Mouse (Mus musculus) liver, embryonic 11.5 days (tissue): Measurements from ENCODE around the gene Mgat4e. TPM values are rescaled to one million over a fixed set of nuclear protein-coding genes. Genes with fewer than 3 reads are reported as not detected.
A peak's percentile ranks its signal among the peaks of the same experiment; 100 is the strongest.

Source experiments
- ATAC-seq: fragments of 200-750 bp; cut with Nextera tagmentation; replicated peaks from 2 replicates; pipeline ENCODE4 v1.8.0; 2017; ENCODE audit warnings: moderate number of reproducible peaks, mild to moderate bottlenecking, moderate TSS enrichment, moderate library complexity; ENCODE audit not compliant: low FRiP score
- DNase-seq: peaks from one replicate; pipeline ENCODE4 v3.0.0-alpha.2; 2017; ENCODE audit warnings: low spot score
- H3K27ac ChIP-seq: fragments of 300-500 bp; sonication (generic); 2 replicates; pipeline ENCODE4 v1.5.1; 2014; ENCODE audit warnings: mild to moderate bottlenecking, low read depth, low read length, control low read depth
- H3K27me3 ChIP-seq: fragments of 300-500 bp; sonication (generic); replicated peaks from 2 replicates; pipeline ENCODE4 v1.6.1; 2014; ENCODE audit warnings: low read length, mixed read lengths; ENCODE audit not compliant: control insufficient read depth, insufficient read depth
- H3K36me3 ChIP-seq: fragments of 300-500 bp; sonication (generic); 2 replicates; pipeline ENCODE4 v1.6.1; 2014; ENCODE audit warnings: mild to moderate bottlenecking, low read length, moderate library complexity, mixed read lengths; ENCODE audit not compliant: control insufficient read depth, insufficient read depth
- H3K4me1 ChIP-seq: fragments of 300-500 bp; sonication (generic); replicated peaks from 2 replicates; pipeline ENCODE4 v1.6.1; 2014; ENCODE audit warnings: low read length, mixed read lengths; ENCODE audit not compliant: control insufficient read depth, insufficient read depth
- H3K4me2 ChIP-seq: fragments of 300-500 bp; sonication (generic); 2 replicates; pipeline ENCODE4 v1.6.1; 2014; ENCODE audit warnings: mild to moderate bottlenecking, control low read depth, moderate library complexity
- H3K4me3 ChIP-seq: fragments of 300-500 bp; sonication (generic); 2 replicates; pipeline ENCODE4 v1.5.1; 2014; ENCODE audit warnings: low read depth, low read length, control low read depth
- H3K9ac ChIP-seq: fragments of 300-500 bp; sonication (generic); 2 replicates; pipeline ENCODE4 v1.6.1; 2014; ENCODE audit warnings: low read depth, low read length, control low read depth
- H3K9me3 ChIP-seq: fragments of 300-500 bp; sonication (generic); 2 replicates; pipeline ENCODE4 v1.6.1; 2016; ENCODE audit warnings: low read length, inconsistent platforms, mixed read lengths; ENCODE audit not compliant: control insufficient read depth
- WGBS: fragments of 180-500 bp; shearing (Covaris S2); extraction: QIAGEN DNeasy Blood & Tissue Kit; methylation state at CpG from one replicate; pipeline ENCODE4 v1.1.7; 2014; 5-methylcytosine and 5-hydroxymethylcytosine counted together
- polyA plus RNA-seq: library from polyadenylated mRNA; unstranded; fragments of >200 nt; fragmentation: Nextera tagmentation; extraction: Ambion mirVana; gene quantifications from 2 replicates; pipeline ENCODE4 v1.2.1, GENCODE M21; 2014

Gene Mgat4e
- polyA plus RNA-seq, 1 experiment from 2014 or later = not detected

GRCm38 (mm10) chr1:134573300-134573931 lies 23.9 kb upstream of the Mgat4e start:
- peak; percentile 76 for ATAC-seq
- H3K4me3 ChIP-seq = no peak overlapping the region
- peak overlapping the region; percentile 27; the same call in 1 of the 2 replicates for H3K4me2 ChIP-seq
- H3K9ac ChIP-seq = no peak overlapping the region
- no peaks in the 10 kb centered on the region; the same call in 1 of the 2 replicates for H3K36me3 ChIP-seq
- no peak overlapping the region; the same call in 1 of the 2 replicates for H3K27ac ChIP-seq
- H3K9me3 ChIP-seq = no peaks in the 10 kb centered on the region
- no peak for DNase-seq
- peaks cover 13% of the 10 kb centered on the region for H3K4me1 ChIP-seq
- WGBS = 50% methylated on average over 1 of the region's 1 CpGs
- H3K27me3 ChIP-seq = no peaks in the 10 kb centered on the region

GRCm38 (mm10) chr1:134570631-134571030 lies 21.1 kb upstream of the Mgat4e start:
- H3K4me2 ChIP-seq = no peak overlapping the region
- ATAC-seq (no peak), DNase-seq (no peak)
- no peaks in the 10 kb centered on the region for H3K27me3 ChIP-seq
- H3K4me3 ChIP-seq = no peak overlapping the region
- no peaks in the 10 kb centered on the region; the same call in 1 of the 2 replicates for H3K36me3 ChIP-seq
- no peak overlapping the region for H3K27ac ChIP-seq
- peaks cover 13% of the 10 kb centered on the region for H3K4me1 ChIP-seq
- H3K9ac ChIP-seq = no peak overlapping the region
- H3K9me3 ChIP-seq = no peaks in the 10 kb centered on the region
- 64% methylated on average over 3 of the region's 3 CpGs for WGBS

- H3K4me3 ChIP-seq = no peak overlapping the region
- no peaks in the 10 kb centered on the region for H3K9me3 ChIP-seq
- no peak for DNase-seq
- H3K9ac ChIP-seq = no peak overlapping the region
- ATAC-seq = no peak
- H3K27ac ChIP-seq = no peak overlapping the region
- H3K36me3 ChIP-seq = no peaks in the 10 kb centered on the region
- H3K27me3 ChIP-seq = no peaks in the 10 kb centered on the region
- WGBS = 87% methylated on average over 9 of the region's 9 CpGs
- no peak overlapping the region for H3K4me2 ChIP-seq
- H3K4me1 ChIP-seq = peaks cover 13% of the 10 kb centered on the region
These were observed 20.7 kb upstream of the Mgat4e start for GRCm38 (mm10) chr1:134570171-134570570.

- Histone ChIP-seq H3K27me3 (no peaks in the 10 kb centered on the region), H3K27ac (no peak overlapping the region), H3K9me3 (no peaks in the 10 kb centered on the region), H3K9ac (no peak overlapping the region), H3K4me3 (no peak overlapping the region), H3K4me2 (no peak overlapping the region), H3K4me1 (peaks cover 5% of the 10 kb centered on the region; the same call in 1 of the 2 replicates), H3K36me3 (no peaks in the 10 kb centered on the region)
- 58% methylated on average over 1 of the region's 1 CpGs for WGBS
- ATAC-seq (no peak), DNase-seq (no peak)
These were observed 18.0 kb upstream of the Mgat4e start for GRCm38 (mm10) chr1:134567511-134567910.

- DNase-seq (no peak), ATAC-seq (no peak)
- H3K9me3 ChIP-seq = no peaks in the 10 kb centered on the region
- no peak overlapping the region for H3K4me2 ChIP-seq
- no peak overlapping the region for H3K4me3 ChIP-seq
- H3K4me1 ChIP-seq = peaks cover 13% of the 10 kb centered on the region; the same call in 1 of the 2 replicates
- no peak overlapping the region for H3K27ac ChIP-seq
- no peaks in the 10 kb centered on the region for H3K36me3 ChIP-seq
- 92% methylated on average over 3 of the region's 3 CpGs for WGBS
- no peaks in the 10 kb centered on the region for H3K27me3 ChIP-seq
- H3K9ac ChIP-seq = no peak overlapping the region
These were observed 14.2 kb upstream of the Mgat4e start for GRCm38 (mm10) chr1:134563726-134564125.

- H3K27me3 ChIP-seq = no peaks in the 10 kb centered on the region
- no peak for DNase-seq
- ATAC-seq = no peak
- H3K4me3 ChIP-seq = peak overlapping the region; percentile 98
- peak overlapping the region; percentile 89 for H3K4me2 ChIP-seq
- no peak overlapping the region; the same call in 1 of the 2 replicates for H3K9ac ChIP-seq
- H3K27ac ChIP-seq = no peak overlapping the region
- no peaks in the 10 kb centered on the region for H3K9me3 ChIP-seq
- no peaks in the 10 kb centered on the region for H3K36me3 ChIP-seq
- peaks cover 13% of the 10 kb centered on the region; the same call in 1 of the 2 replicates for H3K4me1 ChIP-seq
These were observed 13.0 kb upstream of the Mgat4e start for GRCm38 (mm10) chr1:134562457-134562856.

- no peak for ATAC-seq
- H3K9ac ChIP-seq = peak overlapping the region; percentile 96
- no peak for DNase-seq
- no peaks in the 10 kb centered on the region for H3K36me3 ChIP-seq
- H3K27ac ChIP-seq = peak overlapping the region; percentile 82
- peak overlapping the region; percentile 89 for H3K4me2 ChIP-seq
- no peaks in the 10 kb centered on the region for H3K9me3 ChIP-seq
- peaks cover 18% of the 10 kb centered on the region for H3K4me1 ChIP-seq
- H3K27me3 ChIP-seq = no peaks in the 10 kb centered on the region
- 20% methylated on average over 7 of the region's 7 CpGs for WGBS
- peak overlapping the region; percentile 98 for H3K4me3 ChIP-seq
These were observed 12.3 kb upstream of the Mgat4e start for GRCm38 (mm10) chr1:134561770-134562143.

- Histone ChIP-seq H3K4me2 (peak overlapping the region; percentile 89), H3K9me3 (no peaks in the 10 kb centered on the region), H3K36me3 (no peaks in the 10 kb centered on the region), H3K4me1 (peaks cover 19% of the 10 kb centered on the region), H3K4me3 (peak overlapping the region; percentile 98), H3K27me3 (no peaks in the 10 kb centered on the region), H3K9ac (peak overlapping the region; percentile 96), H3K27ac (peak overlapping the region; percentile 82)
- under 1% methylated on average over 61 of the region's 76 CpGs for WGBS
- DNase-seq (peak; percentile 73), ATAC-seq (peak; percentile 24; the same call in 1 of the 2 replicates)
These were observed 11.6 kb upstream of the Mgat4e start for GRCm38 (mm10) chr1:134560801-134561769.
